Mouse (Mus musculus) liver, adult 2 months (tissue): ENCODE measurements around the gene Wnt2.

Source experiments
- CTCF ChIP-seq: fragments of 200-500 bp; IDR thresholded peaks from 2 replicates; pipeline ENCODE4 v1.5.1; 2011; ENCODE audit warnings: low read depth, low read length, control low read depth
- POLR2A ChIP-seq: fragments of 200-500 bp; IDR thresholded peaks from 2 replicates; pipeline ENCODE4 v1.6.1; 2011; ENCODE audit warnings: low read length, control low read depth; ENCODE audit not compliant: insufficient read depth; ENCODE audit errors: extremely low read depth

DNA sequence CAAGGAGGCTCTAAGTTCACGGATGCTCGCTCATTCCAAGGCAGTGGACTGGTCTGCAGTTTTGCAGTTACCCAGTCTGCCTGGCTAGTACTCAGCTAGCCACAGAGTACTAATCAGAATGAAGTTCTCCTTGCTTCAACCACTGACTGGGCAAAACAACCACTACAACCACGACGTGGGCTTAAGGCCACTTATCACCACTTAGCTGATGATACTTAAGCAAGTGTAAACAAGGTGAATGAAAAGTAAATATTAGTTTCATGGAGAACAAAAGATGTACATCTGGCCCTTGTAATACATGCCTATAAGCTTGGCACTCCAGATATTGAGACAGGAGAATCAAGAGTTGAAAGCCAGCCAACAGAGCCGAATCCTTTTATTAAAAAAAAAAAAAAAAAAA is 83.9 kb downstream of the Wnt2 start:
- TF ChIP-seq CTCF, result no peak
- TF ChIP-seq POLR2A, result no peak
